8 mouse cellular contexts compared by ENCODE assay signal in the genomic region with DNA sequence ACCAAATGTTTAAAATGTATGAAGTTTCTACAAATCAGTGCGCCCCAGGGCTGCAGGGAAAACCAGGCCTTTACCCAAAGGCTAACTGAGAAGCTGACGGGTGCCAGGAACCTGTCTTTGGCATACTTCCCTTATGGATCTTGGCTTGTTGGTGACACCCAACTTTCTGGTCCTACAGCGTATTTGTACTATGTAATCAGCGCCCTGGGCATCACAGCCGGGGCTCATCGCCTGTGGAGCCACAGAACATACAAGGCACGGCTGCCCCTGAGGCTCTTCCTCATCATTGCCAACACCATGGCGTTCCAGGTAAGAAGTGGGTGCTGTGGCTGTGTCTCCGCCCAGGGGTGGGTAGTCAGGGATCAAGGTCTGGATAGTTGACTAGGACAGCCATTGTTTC. TPM values are rescaled to one million over a fixed set of nuclear protein-coding genes. Genes with fewer than 3 reads are reported as not detected.
DNase-seq lines count a peak whose midpoint lies in the region; ATAC-seq and TF ChIP-seq lines count a peak whose summit lies in the region.

No protein-coding gene starts in this region.

- WGBS in forebrain, embryonic 13.5 days = 78% methylated on average over 9 of the region's 9 CpGs
- 83% methylated on average over 9 of the region's 9 CpGs for WGBS in liver, embryonic 14.5 days (ENCODE audit: insufficient replicate concordance)

- no peak for ATAC-seq in forebrain, embryonic 13.5 days
- ATAC-seq in liver, embryonic 14.5 days (ENCODE audit: insufficient read depth) = no peak

- peak overlapping the region; percentile 99 for H3K4me2 ChIP-seq in forebrain, embryonic 13.5 days
- peak overlapping the region; percentile 89 for H3K4me2 ChIP-seq in liver, embryonic 14.5 days (ENCODE audit: low read depth)

- H3K36me3 ChIP-seq in forebrain, embryonic 13.5 days (ENCODE audit: poor library complexity, severe bottlenecking) = peaks cover 80% of the 10 kb centered on the region
- H3K36me3 ChIP-seq in liver, embryonic 14.5 days (replicated peaks; ENCODE audit: control insufficient read depth, insufficient read depth, low read depth) = peaks cover 61% of the 10 kb centered on the region

- TF ChIP-seq CTCF in gastrocnemius, adult 2 months (IDR thresholded peaks at IDR 0.05) = no peak
- no peak for TF ChIP-seq CTCF in liver, embryonic 14.5 days (IDR thresholded peaks at IDR 0.05; ENCODE audit: low read depth)

- no peaks in the 10 kb centered on the region for H3K9me3 ChIP-seq in forebrain, embryonic 13.5 days (replicated peaks)
- no peaks in the 10 kb centered on the region for H3K9me3 ChIP-seq in liver, embryonic 14.5 days (ENCODE audit: control insufficient read depth, low read length)

- peak overlapping the region; percentile 99 for H3K9ac ChIP-seq in forebrain, embryonic 13.5 days
- peak overlapping the region; percentile 31; the same call in 1 of the 2 replicates for H3K9ac ChIP-seq in liver, embryonic 14.5 days (replicated peaks)

- H3K4me1 ChIP-seq in forebrain, embryonic 13.5 days = peaks cover 78% of the 10 kb centered on the region
- H3K4me1 ChIP-seq in liver, embryonic 14.5 days (replicated peaks; ENCODE audit: control insufficient read depth in 2 of 2, insufficient read depth in 2 of 2, low read length in 1 of 2) = peaks cover 47 to 66% of the 10 kb centered on the region in 2 experiments

- intact Hi-C loops in gastrocnemius, adult 2 months (cut with DNase I) = no loop called here
- intact Hi-C loops in gastrocnemius, postnatal 36 days (cut with DNase I) = no loop called here

- no peaks in the 10 kb centered on the region for H3K27me3 ChIP-seq in forebrain, embryonic 13.5 days
- H3K27me3 ChIP-seq in liver, embryonic 14.5 days (ENCODE audit: control insufficient read depth, insufficient read depth, low read length) = no peaks in the 10 kb centered on the region

- no peak overlapping the region for H3K27ac ChIP-seq in gastrocnemius, adult 2 months
- no peak overlapping the region for H3K27ac ChIP-seq in forebrain, embryonic 13.5 days
- no peak overlapping the region for H3K27ac ChIP-seq in liver, embryonic 14.5 days

- peak overlapping the region; percentile 79 for H3K4me3 ChIP-seq in gastrocnemius, adult 2 months
- H3K4me3 ChIP-seq in forebrain, embryonic 13.5 days = peak overlapping the region; percentile 94
- H3K4me3 ChIP-seq in liver, embryonic 14.5 days (ENCODE audit: insufficient read depth in 1 of 2, low read depth in 2 of 2, low read length in 2 of 2) = peak overlapping the region; percentile 54 to 77

- DNase-seq in gastrocnemius, adult 2 months = no peak
- no peak for DNase-seq in gastrocnemius, postnatal 10 days
- peak; percentile 53 for DNase-seq in 3134 (ENCODE audit: extremely low read depth, insufficient read length, low spot score)
- no peak for DNase-seq in liver, embryonic 14.5 days (ENCODE audit: low read depth in 3 of 3, low spot score in 3 of 3)
- no peak for DNase-seq in ovary, postnatal 36 days (ENCODE audit: low spot score)
- DNase-seq in gastrocnemius, postnatal 36 days = no peak
- no peak for DNase-seq in Muller cell, postnatal 12 days (ENCODE audit: inconsistent ontology term)

- no peak for TF ChIP-seq EP300 in liver, embryonic 14.5 days (IDR thresholded peaks at IDR 0.05; ENCODE audit: low read depth)

RNA-seq across cellular contexts. Expression of a gene that starts 4.4 kb away (rescaled TPM):
- total RNA-seq in gastrocnemius, adult 2 months (2021) = 1 to 10 TPM; 7.4 to 9.1 TPM
- 10 to 100 TPM; 55.2 to 56.7 TPM for total RNA-seq in gastrocnemius, postnatal 10 days (2021)
- 247 and 288 TPM in 2 replicates for polyA plus RNA-seq in forebrain, embryonic 13.5 days (2015; fragmentation: Nextera tagmentation; extraction: Ambion mirVana)
- polyA plus RNA-seq in liver, embryonic 14.5 days (2012; rRNA removed) = 84.0 and 116 TPM in 2 replicates
- polyA plus RNA-seq in liver, embryonic 14.5 days (2014; fragmentation: Nextera tagmentation; extraction: Ambion mirVana) = 80.4 and 95.4 TPM in 2 replicates
- 10 to 100 TPM in 1 of 2 experiments, 1 to 10 TPM in 1; 6.4 to 12.3 TPM for total RNA-seq in gastrocnemius, postnatal 36 days (2021)

RNA-seq across cellular contexts. Expression of a gene that starts 35.0 kb away (rescaled TPM):
- total RNA-seq in gastrocnemius, adult 2 months (2021) = under 1 TPM in 1 of 2 experiments, not detected in 1; 0.13 TPM
- total RNA-seq in gastrocnemius, postnatal 10 days (2021) = under 1 TPM; 0.33 to 0.61 TPM
- 0.16 and 0.23 TPM in 2 replicates for polyA plus RNA-seq in forebrain, embryonic 13.5 days (2015; fragmentation: Nextera tagmentation; extraction: Ambion mirVana)
- polyA plus RNA-seq in liver, embryonic 14.5 days (2012; rRNA removed) = 0.04 and 0.08 TPM in 2 replicates
- polyA plus RNA-seq in liver, embryonic 14.5 days (2014; fragmentation: Nextera tagmentation; extraction: Ambion mirVana) = 0.09 TPM in 1 of 2 replicates, not detected in the other
- under 1 TPM; 0.10 to 0.20 TPM for total RNA-seq in gastrocnemius, postnatal 36 days (2021)

Comparison
In these comparisons a context has a peak if more than half of its experiments do, and no peak if none do; other contexts are left out.
1. RNA of a gene that starts 4.4 kb away (total RNA-seq): 55.2 to 56.7 TPM in gastrocnemius, postnatal 10 days; 6.4 to 12.3 TPM in gastrocnemius, postnatal 36 days and 7.4 to 9.1 TPM in gastrocnemius, adult 2 months; every median in the first group is over 4 times any median in the second.
2. Peak in every context shown above with its lines, with median percentiles within 50 percentile points of each other: H3K4me3 ChIP-seq.